Mouse (Mus musculus) E14TG2a.4 (cell line): Measurements from ENCODE around the gene Mogs.

Experiments used
- CTCF ChIP-seq: conservative IDR thresholded peaks from 2 replicates; pipeline ENCODE4 v1.5.1; 2014; ENCODE audit warnings: low read length
- POU5F1 ChIP-seq: IDR thresholded peaks from 2 replicates; pipeline ENCODE4 v1.6.1; 2014; ENCODE audit warnings: low read length, borderline replicate concordance

- TF ChIP-seq CTCF = no peak
- no peak for TF ChIP-seq POU5F1
Observed at GRCm38 (mm10) chr6:83145209-83145608, 29.9 kb downstream of the Mogs start.
